Mouse (Mus musculus) regulatory T cell (primary cell): Measurements from ENCODE around the gene Ybx1.

Experiments
- in situ Hi-C: fragments of 300-600 bp; cut with MboI, MseI; formaldehyde crosslinking; loops from one replicate; pipeline ENCODE4 v1.15.1; 2025; ENCODE audit warnings: high pct_unique_total_duplicates

Gene Ybx1

GRCm38 (mm10) chr4:119275226-119275625, 19.2 kb downstream of the Ybx1 start:
- in situ Hi-C loops, result loop anchor here (10.0 to 25.0 kb wide), 3 partner anchors 1130 to 1937 kb away; partner anchors contain the start of genes Ctps and Rlf

GRCm38 (mm10) chr4:119274627-119275026, 19.8 kb downstream of the Ybx1 start:
- in situ Hi-C loops, result loop anchor here (10.0 to 25.0 kb wide), 3 partner anchors 1130 to 1938 kb away; partner anchors contain the start of genes Ctps and Rlf

DNA sequence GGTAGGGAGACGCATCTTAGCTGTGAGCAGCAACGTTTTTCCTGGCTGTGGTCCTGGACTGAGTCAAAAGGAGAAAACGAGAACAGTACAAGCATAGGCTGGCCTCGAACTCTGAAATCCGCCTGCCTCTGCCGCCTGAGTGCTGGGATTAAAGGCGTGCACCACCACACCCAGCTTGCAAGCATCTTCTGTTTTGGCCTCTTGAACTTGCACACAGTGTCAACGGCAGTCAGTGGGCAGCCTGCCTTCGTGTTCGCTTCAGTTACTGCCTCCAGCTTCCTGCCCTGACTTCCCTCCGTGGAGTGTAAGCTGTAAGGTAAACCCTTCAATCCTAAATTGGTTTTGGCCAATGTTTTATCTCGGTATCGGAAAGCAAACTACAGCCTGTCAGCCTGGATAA, 27.8 kb downstream of the Ybx1 start:
- in situ Hi-C loops, result no loop called here

DNA sequence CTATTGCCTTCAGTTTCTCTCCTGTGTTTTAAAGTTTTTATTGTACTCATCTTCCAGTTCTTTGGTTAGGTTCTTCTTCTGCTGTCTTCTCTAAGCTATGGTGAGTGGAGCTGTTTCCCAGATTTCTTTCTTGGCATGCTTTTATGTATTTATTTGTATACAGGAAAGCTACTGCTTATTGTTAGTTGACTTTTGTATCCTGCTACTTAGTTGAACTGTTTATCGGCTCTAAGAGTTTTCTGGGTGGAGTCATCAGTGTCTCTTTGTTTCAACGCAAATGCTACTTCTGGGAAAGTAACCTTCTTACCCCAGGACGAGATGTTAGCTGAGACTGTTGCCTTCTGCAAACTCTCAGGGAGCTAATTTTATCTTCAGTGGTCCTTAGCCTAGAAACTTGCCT, 30.9 kb downstream of the Ybx1 start:
- in situ Hi-C loops, result no loop called here

GRCm38 (mm10) chr4:119262483-119262882, 31.9 kb downstream of the Ybx1 start:
- in situ Hi-C loops, result no loop called here

DNA sequence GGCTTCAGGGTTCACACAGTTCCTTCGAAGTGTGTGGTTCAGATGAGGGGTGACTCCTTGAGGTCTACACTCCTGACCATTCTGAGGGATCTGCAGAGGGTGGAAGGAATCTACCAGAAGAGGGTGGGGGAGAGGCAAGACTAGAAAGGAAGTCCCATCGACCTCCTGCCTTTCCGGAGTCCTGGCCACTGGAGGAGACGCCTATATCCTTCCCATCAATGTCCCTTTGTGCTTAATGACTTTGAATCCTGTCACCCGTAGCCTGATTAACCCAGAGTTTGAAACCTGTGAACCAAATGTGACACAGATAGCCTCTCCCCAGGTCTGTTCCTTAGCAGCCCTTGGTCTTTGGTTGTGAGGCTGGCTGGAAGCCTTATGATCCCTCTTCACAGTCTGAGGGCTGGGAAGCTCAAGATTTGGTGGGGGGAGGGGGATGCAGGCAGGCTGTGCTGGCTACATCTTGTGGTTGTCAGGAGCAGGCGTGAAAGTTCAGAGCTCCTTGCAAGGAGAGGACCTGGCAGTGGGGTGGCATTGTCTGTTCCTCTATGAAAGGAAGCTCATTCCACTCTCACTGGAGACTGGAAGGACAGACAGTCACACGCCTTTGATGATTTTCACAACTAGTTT, 33.2 kb downstream of the Ybx1 start:
- in situ Hi-C loops, result no loop called here

- in situ Hi-C loops, result no loop called here
These were observed 34.8 kb downstream of the Ybx1 start for GRCm38 (mm10) chr4:119259344-119260254.

DNA sequence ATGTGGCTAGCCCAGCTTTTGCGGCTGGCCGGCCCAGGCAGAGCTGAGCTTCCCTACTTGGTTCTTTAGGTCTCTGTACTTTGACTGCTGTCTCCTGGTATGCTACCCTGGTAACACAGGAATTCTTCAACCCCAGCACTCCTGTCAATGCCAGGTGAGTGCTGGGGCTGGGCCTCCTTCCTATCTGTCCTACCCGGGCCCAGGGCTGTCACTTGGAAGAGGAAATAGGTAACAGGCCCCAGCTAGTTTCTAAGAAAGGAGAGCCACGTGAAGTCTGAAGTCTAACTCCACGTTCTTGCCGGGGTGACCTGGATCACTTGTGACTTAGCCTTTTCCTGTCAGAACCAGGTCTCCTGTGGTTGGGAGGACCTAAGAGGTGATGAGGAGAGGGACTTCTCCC, 37.3 kb downstream of the Ybx1 start:
- in situ Hi-C loops, result no loop called here

DNA sequence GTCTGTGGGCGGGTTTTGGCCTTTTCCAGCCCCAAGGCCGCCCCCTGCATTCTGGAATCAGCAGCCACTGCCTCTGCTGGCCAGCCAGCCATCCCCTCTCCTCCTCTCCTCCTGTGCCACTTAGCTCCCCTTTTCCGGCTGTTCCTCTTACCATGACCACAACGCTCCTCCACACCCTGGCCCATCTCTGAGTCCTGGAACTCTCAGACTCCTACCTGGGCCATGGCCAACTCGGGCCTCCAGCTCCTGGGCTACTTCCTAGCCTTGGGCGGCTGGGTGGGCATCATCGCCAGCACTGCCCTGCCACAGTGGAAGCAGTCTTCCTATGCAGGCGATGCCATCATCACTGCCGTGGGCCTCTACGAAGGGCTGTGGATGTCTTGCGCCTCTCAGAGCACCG, 39.1 kb downstream of the Ybx1 start, which contains the start of gene Cldn19:
Gene Cldn19 (plus strand): TSS at position 64 of the 400 bp plus-strand sequence.
- in situ Hi-C loops, result no loop called here

GRCm38 (mm10) chr4:119254012-119254618, 40.3 kb downstream of the Ybx1 start:
- in situ Hi-C loops, result no loop called here

DNA sequence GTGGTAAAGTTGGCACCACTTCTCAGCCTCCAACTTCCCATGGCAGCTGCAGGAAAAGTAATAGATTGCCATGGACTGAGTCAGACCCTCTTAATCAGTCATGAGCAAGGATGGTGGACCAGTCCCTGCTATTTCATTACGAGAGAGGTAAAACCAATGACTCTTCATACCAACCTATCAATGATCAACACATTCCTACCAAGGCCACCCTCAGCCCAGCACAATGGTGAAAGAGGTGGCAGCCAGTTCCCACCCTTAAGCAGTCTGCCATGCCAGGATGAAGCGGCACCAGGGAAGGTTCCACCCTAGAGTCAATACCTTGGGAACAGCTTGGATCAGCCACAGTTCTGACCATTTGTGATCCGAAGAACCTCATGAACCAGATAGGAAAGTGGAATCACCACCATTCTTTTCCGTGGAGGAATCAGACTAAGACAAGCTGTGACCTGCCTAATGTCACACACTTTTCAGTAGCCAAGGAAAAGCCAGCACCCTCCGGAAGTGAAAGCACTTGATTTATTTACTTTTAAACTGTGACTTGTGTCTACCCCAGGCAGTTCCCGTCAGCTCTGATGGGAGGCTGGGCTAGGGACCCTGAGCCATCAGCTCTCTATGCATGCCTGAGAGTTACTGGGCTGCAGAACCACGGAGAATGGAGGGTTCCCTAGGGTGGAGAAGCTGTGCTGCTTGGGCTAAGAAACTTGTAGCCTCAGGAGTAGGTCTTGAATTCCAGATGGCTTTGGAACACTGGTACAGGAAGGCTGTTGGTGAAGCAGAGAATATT, 42.2 kb downstream of the Ybx1 start:
- in situ Hi-C loops, result no loop called here

GRCm38 (mm10) chr4:119248407-119248965, 45.9 kb downstream of the Ybx1 start:
- in situ Hi-C loops, result loop anchor here (5.0 kb wide), 1 partner anchor 89 kb away; no protein-coding TSS in a partner anchor

DNA sequence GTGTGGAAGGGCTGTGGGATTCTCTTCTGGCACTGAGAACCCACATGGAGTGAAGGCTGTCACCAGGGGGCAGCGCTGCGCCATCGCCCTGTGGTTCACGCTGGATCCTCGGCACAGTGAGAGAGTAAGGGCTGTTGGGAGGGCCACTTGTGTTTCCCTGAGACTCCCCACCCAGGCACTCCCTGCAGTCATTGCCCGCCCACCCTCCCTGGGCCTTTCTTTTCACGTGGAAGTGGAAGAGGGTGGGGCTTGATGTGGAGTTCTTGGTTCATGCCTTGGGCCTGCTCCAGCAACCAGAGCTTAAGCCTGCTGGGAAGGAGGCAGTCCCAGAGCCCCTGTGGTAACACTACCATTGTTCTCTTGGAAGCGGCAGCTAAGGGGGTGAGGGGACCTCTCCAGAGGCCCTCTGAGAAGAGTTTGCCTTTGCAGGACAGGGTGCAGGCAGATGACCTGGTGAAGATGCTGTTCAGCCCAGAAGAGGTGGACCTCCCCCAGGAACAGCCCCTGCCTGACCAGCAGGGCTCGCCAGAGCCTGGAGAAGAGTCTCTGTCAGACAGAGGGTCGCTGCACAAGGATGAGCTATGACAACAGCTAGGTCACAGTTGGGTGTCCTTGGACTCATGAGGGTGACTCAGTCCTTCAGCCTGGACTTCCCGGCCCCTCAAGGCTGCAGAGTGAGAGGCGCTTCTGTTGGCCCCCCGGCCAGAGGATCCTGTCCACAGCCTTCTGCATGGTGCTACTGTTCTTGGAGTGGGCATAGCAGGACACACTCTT, 46.8 kb downstream of the Ybx1 start:
- in situ Hi-C loops, result loop anchor here (5.0 kb wide), 1 partner anchor 90 kb away; no protein-coding TSS in a partner anchor

DNA sequence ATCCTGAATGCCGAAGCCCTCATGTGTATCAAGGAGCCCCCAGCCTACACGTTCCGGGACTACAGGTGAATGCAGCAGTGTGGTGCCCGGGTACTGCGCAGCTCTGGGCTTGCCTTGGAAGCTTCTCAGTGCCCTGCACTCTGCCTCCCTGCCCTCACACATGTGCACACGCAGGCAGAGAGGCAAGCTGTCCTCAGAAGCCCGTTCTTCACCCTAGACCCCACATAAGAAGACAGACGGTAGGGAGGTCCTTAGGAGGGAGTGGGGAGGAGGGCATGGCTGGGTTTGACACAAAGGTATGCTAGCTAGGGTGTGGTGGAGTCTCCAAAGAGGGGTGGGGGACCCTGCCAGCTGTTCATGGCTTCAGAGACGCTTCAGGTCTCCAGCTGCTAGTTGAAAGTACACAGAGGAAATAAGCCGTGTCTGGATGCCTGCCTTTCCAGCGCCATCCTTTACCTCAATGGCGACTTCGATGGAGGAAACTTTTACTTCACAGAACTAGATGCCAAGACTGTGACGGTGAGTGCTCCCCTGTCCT, 47.6 kb downstream of the Ybx1 start:
- in situ Hi-C loops, result loop anchor here (5.0 kb wide), 1 partner anchor 91 kb away; no protein-coding TSS in a partner anchor

DNA sequence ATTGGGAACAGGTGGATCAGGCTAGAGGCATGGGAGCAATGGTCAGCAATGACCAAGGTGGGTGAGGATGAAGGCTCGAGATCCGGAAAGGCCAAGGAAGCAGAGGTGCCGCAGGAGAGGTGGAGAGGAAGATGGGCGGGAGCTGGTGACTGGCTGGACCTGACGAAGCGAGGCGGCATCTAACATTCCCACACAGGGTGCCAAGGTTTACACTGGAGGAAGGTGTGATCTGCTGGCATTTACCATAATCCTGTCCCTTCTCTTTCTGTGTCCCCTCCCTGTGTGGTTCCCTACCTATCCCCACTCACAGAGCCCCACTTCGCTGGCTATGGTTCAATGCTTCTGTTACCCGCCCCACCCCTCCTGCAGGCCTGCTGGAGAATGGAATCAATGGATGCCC, 48.4 kb downstream of the Ybx1 start:
- in situ Hi-C loops, result loop anchor here (5.0 kb wide), 1 partner anchor 91 kb away; no protein-coding TSS in a partner anchor

- in situ Hi-C loops, result loop anchor here (5.0 kb wide), 1 partner anchor 92 kb away; no protein-coding TSS in a partner anchor
These were observed 48.8 kb downstream of the Ybx1 start for GRCm38 (mm10) chr4:119245556-119245955.

GRCm38 (mm10) chr4:119244468-119245240, 49.8 kb downstream of the Ybx1 start:
- in situ Hi-C loops, result loop anchor here (5.0 kb wide), 1 partner anchor 93 kb away; no protein-coding TSS in a partner anchor

- in situ Hi-C loops, result no loop called here
These were observed 51.8 kb downstream of the Ybx1 start for GRCm38 (mm10) chr4:119242571-119242970.

GRCm38 (mm10) chr4:119241664-119242063, 52.7 kb downstream of the Ybx1 start:
- in situ Hi-C loops, result no loop called here
